Mouse (Mus musculus) CH12.LX (cell line): ENCODE results near the gene Scfd2. TPM values are rescaled to one million over a fixed set of nuclear protein-coding genes. Genes with fewer than 3 reads are reported as not detected.

Experiments
- DNase-seq: peaks from one replicate; pipeline ENCODE4 v3.0.0-alpha.2; 2013; ENCODE audit errors: extremely low read depth
- H3K27ac ChIP-seq: 2 replicates; pipeline ENCODE4 v1.5.1; 2012; ENCODE audit warnings: low read depth, mild to moderate bottlenecking, control low read depth, moderate library complexity; ENCODE audit not compliant: insufficient read depth
- H3K27me3 ChIP-seq: replicated peaks from 2 replicates; pipeline ENCODE3; 2012; ENCODE audit warnings: inconsistent platforms
- H3K36me3 ChIP-seq, 2 experiments: replicated peaks in 1 of 2; 2 replicates each; pipeline versions ENCODE3 to v1.6.1; 2012; ENCODE audit warnings: inconsistent platforms in 1 of 2, low read length in 1 of 2, mild to moderate bottlenecking in 1 of 2, mixed read lengths in 1 of 2, moderate library complexity in 1 of 2; ENCODE audit not compliant: control insufficient read depth in 1 of 2, insufficient read depth in 1 of 2
- H3K4me1 ChIP-seq, 2 experiments: 2 replicates each; pipeline ENCODE4 v1.6.1; 2012; ENCODE audit warnings: inconsistent platforms in 1 of 2, moderate library complexity in 1 of 2; ENCODE audit not compliant: insufficient read depth in 2 of 2, control insufficient read depth in 1 of 2
- H3K4me2 ChIP-seq: 2 replicates; pipeline ENCODE4 v1.6.1; 2012; ENCODE audit warnings: low read depth, mild to moderate bottlenecking, control low read depth; ENCODE audit not compliant: poor library complexity, insufficient read depth, severe bottlenecking
- H3K4me3 ChIP-seq, 3 experiments: fragments of 150-350 bp in 1 of 3; sonication (generic) in 1 of 3; replicated peaks in 1 of 3; 2 replicates each; pipeline versions ENCODE3 to v1.5.1; 2011 to 2012; ENCODE audit warnings: low read depth in 2 of 3, low read length in 2 of 3, mild to moderate bottlenecking in 2 of 3, moderate library complexity in 2 of 3, control low read depth in 1 of 3, improper control_type of control experiment in 1 of 3, inconsistent platforms in 1 of 3, mixed read lengths in 1 of 3; ENCODE audit not compliant: poor library complexity in 1 of 3
- H3K79me2 ChIP-seq: replicated peaks from 2 replicates; pipeline ENCODE4 v1.6.1; 2012; ENCODE audit warnings: mild to moderate bottlenecking, moderate library complexity; ENCODE audit not compliant: control insufficient read depth, poor library complexity, insufficient read depth, severe bottlenecking; ENCODE audit errors: extremely low read depth
- H3K9ac ChIP-seq: 2 replicates; pipeline ENCODE4 v1.6.1; 2012; ENCODE audit warnings: low read depth, mild to moderate bottlenecking, control low read depth, moderate library complexity; ENCODE audit not compliant: insufficient read depth
- H3K9me3 ChIP-seq: replicated peaks from 2 replicates; pipeline ENCODE3; 2012; ENCODE audit warnings: low read length, inconsistent platforms, mixed read lengths
- CHD2 ChIP-seq: IDR thresholded peaks from 2 replicates; pipeline ENCODE4 v1.6.1; 2011; ENCODE audit warnings: low read length, improper control_type of control experiment
- CTCF ChIP-seq, 2 experiments: IDR thresholded peaks in 1 of 2; conservative IDR thresholded peaks in 1 of 2; 2 replicates each; pipeline ENCODE4 v1.5.1; 2011 to 2012; ENCODE audit warnings: low read depth in 2 of 2, low read length in 2 of 2, improper control_type of control experiment in 1 of 2, inconsistent platforms in 1 of 2, mild to moderate bottlenecking in 1 of 2, moderate library complexity in 1 of 2
- E2F4 ChIP-seq: IDR thresholded peaks from 2 replicates; pipeline ENCODE4 v1.6.1; 2011; ENCODE audit warnings: low read depth, low read length, improper control_type of control experiment; ENCODE audit not compliant: insufficient replicate concordance
- ELF1 ChIP-seq: IDR thresholded peaks from 2 replicates; pipeline ENCODE4 v1.6.1; 2014; ENCODE audit warnings: low read depth, mild to moderate bottlenecking, inconsistent platforms, low read length, improper control_type of control experiment
- EP300 ChIP-seq: IDR thresholded peaks from 2 replicates; pipeline ENCODE4 v1.6.1; 2011; ENCODE audit warnings: low read length, improper control_type of control experiment
- GABPA ChIP-seq: IDR thresholded peaks from 2 replicates; pipeline ENCODE4 v1.6.1; 2012; ENCODE audit warnings: low read depth, low read length, improper control_type of control experiment, inconsistent platforms; ENCODE audit not compliant: insufficient replicate concordance
- IRF4 ChIP-seq: IDR thresholded peaks from 2 replicates; pipeline ENCODE4 v1.6.1; 2014; ENCODE audit warnings: low read depth, mild to moderate bottlenecking, inconsistent platforms, low read length, improper control_type of control experiment
- JUN ChIP-seq: IDR thresholded peaks from 2 replicates; pipeline ENCODE4 v1.6.1; 2011; ENCODE audit warnings: low read depth, mild to moderate bottlenecking, low read length, improper control_type of control experiment, moderate library complexity; ENCODE audit not compliant: insufficient read depth
- RAD21 ChIP-seq: IDR thresholded peaks from 2 replicates; pipeline ENCODE4 v1.6.1; 2011; ENCODE audit warnings: low read depth, mild to moderate bottlenecking, low read length, improper control_type of control experiment, moderate library complexity
- RCOR1 ChIP-seq: conservative IDR thresholded peaks from 2 replicates; pipeline ENCODE4 v1.6.1; 2012; ENCODE audit warnings: low read depth, mild to moderate bottlenecking, inconsistent platforms, low read length, improper control_type of control experiment
- SIN3A ChIP-seq: IDR thresholded peaks from 2 replicates; pipeline ENCODE4 v1.6.1; 2012; ENCODE audit warnings: low read length, improper control_type of control experiment, inconsistent platforms
- TCF12 ChIP-seq: IDR thresholded peaks from 2 replicates; pipeline ENCODE4 v1.6.1; 2014; ENCODE audit warnings: low read depth, mild to moderate bottlenecking, inconsistent platforms, low read length, improper control_type of control experiment
- UBTF ChIP-seq: IDR thresholded peaks from 2 replicates; pipeline ENCODE4 v1.6.1; 2012; ENCODE audit warnings: low read depth, mild to moderate bottlenecking, inconsistent platforms, low read length, improper control_type of control experiment, moderate library complexity
- USF2 ChIP-seq: conservative IDR thresholded peaks from 2 replicates; pipeline ENCODE4 v1.6.1; 2011; ENCODE audit warnings: low read depth, low read length, improper control_type of control experiment
- ZMIZ1 ChIP-seq: IDR thresholded peaks from 2 replicates; pipeline ENCODE4 v1.6.1; 2012; ENCODE audit warnings: low read depth, mild to moderate bottlenecking, inconsistent platforms, low read length, improper control_type of control experiment
- ZNF384 ChIP-seq: IDR thresholded peaks from 2 replicates; pipeline ENCODE4 v1.6.1; 2012; ENCODE audit warnings: low read depth, low read length, improper control_type of control experiment, inconsistent platforms
- dilution Hi-C: fragments of 300-500 bp; cut with MboI; formaldehyde crosslinking; loops from 2 replicates; pipeline ENCODE4 v1.14.3; 2020; ENCODE audit warnings: low sequenced_read_pairs; ENCODE audit not compliant: extremely low pct_unique_long_range_greater_than_20kb, extremely low pct_ligation_motif_present
- in situ Hi-C: fragments of 300-500 bp; cut with MboI; formaldehyde crosslinking; loops from 3 replicates; pipeline ENCODE4 v1.14.3; 2019; ENCODE audit warnings: low sequenced_read_pairs, low pct_ligation_motif_present, low pct_unique_long_range_greater_than_20kb, mixed read lengths
- polyA plus RNA-seq: library from polyadenylated mRNA; unstranded; fragments of >175 nt; gene quantifications from 2 replicates; pipeline ENCODE4 v1.2.1, GENCODE M21; 2012; ENCODE audit warnings: low read depth; ENCODE audit not compliant: insufficient read length
- total RNA-seq, 2 experiments: library from RNA; depleted of rRNA; stranded (reverse); fragments of 300-350 nt in 1 of 2; fragments of >200 nt in 1 of 2; gene quantifications; 2 replicates each; pipeline ENCODE4 v1.2.3; 2012 to 2014

Scfd2 gene
- total and polyA plus RNA-seq, 3 experiments, result 13.2 to 18.0 (median 14.4) TPM

- in situ Hi-C loops, result no loop called here
- no peak overlapping the region for H3K27ac ChIP-seq
- H3K36me3 ChIP-seq, result peaks cover 0 to 5% of the 10 kb centered on the region in 2 experiments
Observed at GRCm38 (mm10) chr5:74479157-74479556, 52.4 kb downstream of the Scfd2 start.

DNA sequence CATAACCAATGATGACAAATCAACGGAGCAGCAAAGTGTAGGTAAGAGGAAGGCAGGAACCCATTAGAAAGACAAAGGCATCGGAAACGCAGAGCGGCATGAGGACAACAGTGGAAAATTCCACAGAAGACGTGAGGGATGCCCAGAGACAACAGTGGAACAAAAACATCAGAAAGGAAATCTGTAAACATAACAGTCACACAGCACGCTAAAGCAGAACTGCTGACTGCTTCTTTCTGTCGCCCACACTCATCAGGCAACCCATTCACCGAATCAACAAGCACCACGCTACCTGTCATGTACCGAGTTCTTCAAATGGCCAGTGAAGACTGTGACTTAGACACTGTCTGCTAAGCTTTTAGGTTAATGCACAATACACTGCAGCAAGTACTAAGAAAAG is 55.0 kb downstream of the Scfd2 start:
- Histone ChIP-seq H3K4me3 (no peak overlapping the region), H3K9ac (no peak overlapping the region)
- TF ChIP-seq UBTF (no peak), E2F4 (no peak)
- TF ChIP-seq, all 38 proteins: peak for 0
- Histone ChIP-seq H3K27me3 (no peaks in the 10 kb centered on the region), H3K4me2 (no peak overlapping the region), H3K79me2 (no peaks in the 10 kb centered on the region), H3K27ac (no peak overlapping the region), H3K36me3 (peaks cover 0 to 7% of the 10 kb centered on the region in 2 experiments), H3K9me3 (no peaks in the 10 kb centered on the region), H3K4me1 (0 out of 4 replicates have a peak, but pooled peaks cover 0 to 6% of the 10 kb centered on the region in 2 experiments)
- DNase-seq, result no peak
- dilution Hi-C loops, result no loop called here
- in situ Hi-C loops, result no loop called here

More at GRCm38 (mm10) chr5:74479157-74479556, 52.4 kb downstream of the Scfd2 start:
- no peak overlapping the region for H3K9ac ChIP-seq
- H3K4me2 ChIP-seq, result no peak overlapping the region
- no peak overlapping the region for H3K4me3 ChIP-seq
- no peak for TF ChIP-seq RCOR1
- no peak for TF ChIP-seq GABPA
- no peak for TF ChIP-seq IRF4
- no peak for TF ChIP-seq JUN
- no peak for TF ChIP-seq ELF1
- no peak for TF ChIP-seq EP300
- no peak for TF ChIP-seq RAD21
- no peak for TF ChIP-seq SIN3A
- TF ChIP-seq CTCF (conservative IDR thresholded peaks at IDR 0.05 in 1 of 2, IDR thresholded peaks at IDR 0.05 in 1 of 2; ENCODE audit: low read depth in 2 of 2, low read length in 2 of 2), result no peak
- 0 out of 4 replicates have a peak, but pooled peaks cover 0 to 6% of the 10 kb centered on the region in 2 experiments for H3K4me1 ChIP-seq
- DNase-seq, result no peak
- no peaks in the 10 kb centered on the region for H3K9me3 ChIP-seq
- dilution Hi-C loops, result no loop called here
- no peaks in the 10 kb centered on the region for H3K27me3 ChIP-seq
- no peaks in the 10 kb centered on the region for H3K79me2 ChIP-seq

DNA sequence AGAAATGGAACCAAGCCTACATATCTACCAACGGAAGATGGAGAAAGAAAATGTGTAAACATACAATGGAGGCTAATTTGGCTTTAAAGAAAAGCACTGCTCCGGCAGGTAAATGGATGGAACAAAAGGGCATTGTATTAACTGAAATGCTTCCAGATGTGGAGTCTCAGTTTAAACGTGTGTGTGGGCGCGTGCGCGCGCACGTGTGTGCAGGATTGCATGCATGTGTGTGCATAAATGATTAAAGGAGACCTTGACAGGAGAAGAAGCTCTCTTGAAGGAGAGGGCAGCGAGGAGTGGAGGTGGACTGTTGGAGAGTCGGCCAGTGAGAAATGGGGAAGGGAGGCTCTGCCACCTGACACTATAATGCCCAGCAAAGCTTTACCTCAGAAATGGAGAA is 58.4 kb downstream of the Scfd2 start:
- H3K4me3 ChIP-seq, result no peak overlapping the region
- H3K36me3 ChIP-seq, result peaks cover 0 to 5% of the 10 kb centered on the region in 2 experiments
- dilution Hi-C loops, result no loop called here
- H3K4me1 ChIP-seq, result 0 out of 4 replicates have a peak, but pooled peaks cover 0 to 9% of the 10 kb centered on the region in 2 experiments
- no peak overlapping the region for H3K9ac ChIP-seq
- DNase-seq, result no peak
- no peak overlapping the region for H3K4me2 ChIP-seq
- no peaks in the 10 kb centered on the region for H3K9me3 ChIP-seq
- no peak for TF ChIP-seq TCF12
- no peak for TF ChIP-seq GABPA
- no peak for TF ChIP-seq ZNF384
- no peak for TF ChIP-seq USF2
- TF ChIP-seq CHD2, result no peak
- TF ChIP-seq ZMIZ1, result no peak
- TF ChIP-seq, all 38 proteins: peak for 0
- Histone ChIP-seq H3K79me2 (no peaks in the 10 kb centered on the region), H3K27ac (no peak overlapping the region), H3K27me3 (no peaks in the 10 kb centered on the region)
- in situ Hi-C loops, result no loop called here
